Mouse (Mus musculus) erythroblast, embryonic 14.5 days (primary cell): ENCODE results near the gene Ppp6r3. TPM values are rescaled to one million over a fixed set of nuclear protein-coding genes. Genes with fewer than 3 reads are reported as not detected.

Source experiments
- H3K27me3 ChIP-seq: 2 replicates; pipeline ENCODE4 v1.6.1; 2012; ENCODE audit warnings: inconsistent platforms; ENCODE audit not compliant: control insufficient read depth
- H3K36me3 ChIP-seq: 2 replicates; pipeline ENCODE4 v1.6.1; 2012; ENCODE audit warnings: mild to moderate bottlenecking, inconsistent platforms; ENCODE audit not compliant: control insufficient read depth
- H3K4me1 ChIP-seq: 2 replicates; pipeline ENCODE4 v1.6.1; 2012; ENCODE audit warnings: inconsistent platforms; ENCODE audit not compliant: control insufficient read depth
- H3K4me3 ChIP-seq: replicated peaks from 2 replicates; pipeline ENCODE3; 2012; ENCODE audit warnings: moderate library complexity, mild to moderate bottlenecking, inconsistent platforms
- H3K9me3 ChIP-seq: 2 replicates; pipeline ENCODE4 v1.6.1; 2012; ENCODE audit warnings: low read length, inconsistent platforms, mixed read lengths; ENCODE audit not compliant: control insufficient read depth
- GATA1 ChIP-seq: IDR thresholded peaks from 2 replicates; pipeline ENCODE4 v1.6.1; 2012; ENCODE audit warnings: low read length, inconsistent platforms, mixed read lengths
- TAL1 ChIP-seq: IDR thresholded peaks from 3 replicates; pipeline ENCODE4 v1.6.1; 2012; ENCODE audit warnings: low read length, inconsistent platforms, mixed read lengths
- polyA plus RNA-seq: library from polyadenylated mRNA; stranded (reverse); fragments of >175 nt; gene quantifications from 2 replicates; pipeline ENCODE4 v1.2.3, GENCODE M21; 2012

The Ppp6r3 gene
- polyA plus RNA-seq, result 6.2 and 7.3 TPM in 2 replicates

- H3K4me1 ChIP-seq, result peaks cover 47% of the 10 kb centered on the region
- H3K9me3 ChIP-seq, result no peaks in the 10 kb centered on the region
- no peaks in the 10 kb centered on the region for H3K27me3 ChIP-seq
- H3K36me3 ChIP-seq, result peaks cover 9% of the 10 kb centered on the region
- no peak for TF ChIP-seq TAL1
- H3K4me3 ChIP-seq, result peak within 1 kb of the TSS; percentile 99
Observed at GRCm38 (mm10) chr19:3575632-3576384, at the start of gene Ppp6r3. TSS of gene Ppp6r3 (minus strand) at chr19:3575749.

GRCm38 (mm10) chr19:3625111-3625510 lies 49.6 kb upstream of the Ppp6r3 start:
- Histone ChIP-seq H3K9me3 (no peaks in the 10 kb centered on the region), H3K27me3 (no peaks in the 10 kb centered on the region)
- TF ChIP-seq GATA1, result no peak
- TF ChIP-seq TAL1, result no peak

GRCm38 (mm10) chr19:3623824-3624223 lies 48.3 kb upstream of the Ppp6r3 start:
- H3K36me3 ChIP-seq, result peaks cover 34% of the 10 kb centered on the region
- TF ChIP-seq TAL1 (no peak), GATA1 (no peak)
- no peaks in the 10 kb centered on the region for H3K9me3 ChIP-seq
- no peak overlapping the region for H3K4me3 ChIP-seq
- H3K27me3 ChIP-seq, result no peaks in the 10 kb centered on the region
- peaks cover 1% of the 10 kb centered on the region; the same call in 1 of the 2 replicates for H3K4me1 ChIP-seq

More at GRCm38 (mm10) chr19:3625111-3625510, 49.6 kb upstream of the Ppp6r3 start:
- no peak overlapping the region for H3K4me3 ChIP-seq
- peaks cover 9% of the 10 kb centered on the region for H3K4me1 ChIP-seq
- peaks cover 35% of the 10 kb centered on the region for H3K36me3 ChIP-seq

- no peaks in the 10 kb centered on the region for H3K9me3 ChIP-seq
- peaks cover 34% of the 10 kb centered on the region for H3K36me3 ChIP-seq
- no peaks in the 10 kb centered on the region; the same call in 1 of the 2 replicates for H3K4me1 ChIP-seq
- TF ChIP-seq GATA1 (no peak), TAL1 (no peak)
- no peak overlapping the region for H3K4me3 ChIP-seq
- H3K27me3 ChIP-seq, result no peaks in the 10 kb centered on the region
Observed at GRCm38 (mm10) chr19:3623294-3623693, 47.7 kb upstream of the Ppp6r3 start.

GRCm38 (mm10) chr19:3620871-3621270 lies 45.3 kb upstream of the Ppp6r3 start:
- no peak for TF ChIP-seq TAL1
- TF ChIP-seq GATA1, result no peak
- peaks cover 32% of the 10 kb centered on the region for H3K36me3 ChIP-seq
- no peaks in the 10 kb centered on the region for H3K27me3 ChIP-seq
- no peaks in the 10 kb centered on the region; the same call in 1 of the 2 replicates for H3K4me1 ChIP-seq
- no peak overlapping the region for H3K4me3 ChIP-seq
- no peaks in the 10 kb centered on the region for H3K9me3 ChIP-seq

GRCm38 (mm10) chr19:3619359-3619758 lies 43.8 kb upstream of the Ppp6r3 start:
- no peak for TF ChIP-seq TAL1
- no peak for TF ChIP-seq GATA1
- Histone ChIP-seq H3K9me3 (no peaks in the 10 kb centered on the region), H3K27me3 (no peaks in the 10 kb centered on the region), H3K4me1 (no peaks in the 10 kb centered on the region; the same call in 1 of the 2 replicates), H3K36me3 (peaks cover 40% of the 10 kb centered on the region), H3K4me3 (no peak overlapping the region)

- Histone ChIP-seq H3K9me3 (no peaks in the 10 kb centered on the region), H3K36me3 (peaks cover 37% of the 10 kb centered on the region), H3K4me3 (no peak overlapping the region), H3K4me1 (no peaks in the 10 kb centered on the region), H3K27me3 (no peaks in the 10 kb centered on the region)
- no peak for TF ChIP-seq GATA1
Observed at GRCm38 (mm10) chr19:3613991-3614390, 38.4 kb upstream of the Ppp6r3 start.

- Histone ChIP-seq H3K4me3 (no peak overlapping the region), H3K9me3 (no peaks in the 10 kb centered on the region), H3K27me3 (no peaks in the 10 kb centered on the region), H3K4me1 (no peaks in the 10 kb centered on the region), H3K36me3 (peaks cover 40% of the 10 kb centered on the region)
- TF ChIP-seq TAL1, result no peak
- no peak for TF ChIP-seq GATA1
Observed at GRCm38 (mm10) chr19:3612534-3613273, 37.2 kb upstream of the Ppp6r3 start.

GRCm38 (mm10) chr19:3611730-3612129 lies 36.2 kb upstream of the Ppp6r3 start:
- H3K36me3 ChIP-seq, result peaks cover 39% of the 10 kb centered on the region

More at GRCm38 (mm10) chr19:3611730-3612129, 36.2 kb upstream of the Ppp6r3 start:
- H3K4me1 ChIP-seq, result no peaks in the 10 kb centered on the region
- no peak for TF ChIP-seq TAL1
- TF ChIP-seq GATA1, result no peak
- no peak overlapping the region for H3K4me3 ChIP-seq
- H3K9me3 ChIP-seq, result no peaks in the 10 kb centered on the region
- H3K27me3 ChIP-seq, result no peaks in the 10 kb centered on the region
